Mouse (Mus musculus) kidney, adult 8-10 months (tissue): Measurements from ENCODE around the gene Rsc1a1.

Experiments used
- DNase-seq, 2 experiments: peaks; one replicate each; pipeline ENCODE4 v3.0.0; 2022

The Rsc1a1 gene

GRCm38 (mm10) chr4:141688505-141688904 lies 3.1 kb upstream of the Rsc1a1 start:
- DNase-seq = no peak

DNA sequence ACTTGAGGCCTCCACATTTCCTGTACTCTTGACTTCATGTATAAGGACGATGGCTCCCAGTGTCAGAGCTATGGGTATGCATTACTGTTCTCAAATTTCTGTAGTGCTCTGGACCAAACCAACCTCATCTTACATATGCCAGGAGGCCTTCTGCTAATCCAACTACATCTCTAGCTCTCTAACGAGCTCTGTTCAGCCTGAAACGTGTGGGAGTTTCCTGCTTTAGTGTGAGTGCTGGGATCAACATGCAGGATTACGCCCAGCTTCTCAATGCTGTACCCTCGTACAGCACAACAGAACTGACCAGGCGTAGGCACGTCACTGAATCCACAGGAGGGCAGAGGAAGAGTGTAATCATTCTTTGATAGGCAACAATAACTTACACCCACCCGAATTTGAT lies 1.1 kb upstream of the Rsc1a1 start:
- DNase-seq = no peak

DNA sequence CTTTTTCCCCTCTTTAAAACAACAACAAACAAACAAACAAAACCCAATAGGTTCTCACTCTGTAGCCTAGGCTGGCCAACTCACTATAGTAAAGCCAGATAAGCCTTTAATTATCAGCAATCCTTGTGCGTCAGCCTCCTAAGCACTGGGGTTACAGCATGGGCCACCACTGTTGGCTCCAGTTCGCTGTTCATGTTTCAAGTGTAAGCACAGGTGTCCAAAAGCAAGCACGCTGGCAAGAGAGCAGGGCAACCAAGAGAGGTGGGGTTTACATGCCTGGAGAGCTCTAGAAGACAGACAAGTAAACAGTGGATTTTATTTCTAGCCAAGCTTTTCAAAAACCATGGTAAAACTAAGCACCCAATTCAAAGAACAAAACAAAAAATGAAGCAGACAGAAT lies 694 bp upstream of the Rsc1a1 start:
- DNase-seq = no peak

DNA sequence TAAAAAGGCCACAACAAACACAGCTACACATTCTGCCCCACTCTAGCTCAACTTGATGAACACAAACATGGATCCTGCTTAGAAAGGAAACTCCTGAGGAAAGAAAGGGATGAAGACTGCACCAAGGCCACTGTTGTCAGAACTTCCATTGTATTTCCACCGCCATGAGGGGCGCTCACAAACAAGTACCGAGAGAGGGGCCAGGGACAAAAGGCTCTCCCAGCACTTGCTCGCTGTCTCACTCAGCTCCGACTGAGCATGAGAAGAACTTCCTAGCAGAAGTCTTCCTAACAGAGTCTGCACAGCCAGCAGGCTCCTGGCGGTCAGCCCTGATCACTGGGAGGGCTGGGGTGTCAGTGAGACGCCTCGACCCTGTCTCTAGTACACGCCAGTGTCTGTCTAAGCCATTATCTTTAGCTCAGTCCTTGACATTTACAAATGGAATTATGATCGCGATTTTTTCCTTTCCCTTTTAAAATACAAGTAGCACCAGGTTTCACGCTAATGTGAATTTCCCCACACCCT lies 2.6 kb downstream of the Rsc1a1 start:
- no peak for DNase-seq

DNA sequence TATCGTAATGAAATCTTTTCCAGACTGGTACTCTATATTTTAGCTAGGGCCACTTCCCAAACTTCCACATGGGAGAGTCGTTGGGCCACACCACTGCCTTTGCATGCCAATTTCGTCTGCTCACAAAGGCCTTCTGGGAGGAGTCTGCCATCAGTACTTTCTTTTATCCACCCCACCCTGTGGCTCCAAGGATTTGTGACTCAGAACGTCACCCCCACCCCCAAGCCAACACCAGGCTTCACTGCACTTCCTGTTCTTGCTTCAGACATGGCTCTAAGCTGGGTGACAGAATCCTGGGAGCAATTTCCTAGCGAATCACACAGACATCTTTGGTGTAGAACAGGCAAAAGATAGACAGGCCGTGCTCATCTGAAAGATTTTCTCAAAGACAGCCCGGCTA lies 3.6 kb downstream of the Rsc1a1 start:
- DNase-seq = no peak

DNA sequence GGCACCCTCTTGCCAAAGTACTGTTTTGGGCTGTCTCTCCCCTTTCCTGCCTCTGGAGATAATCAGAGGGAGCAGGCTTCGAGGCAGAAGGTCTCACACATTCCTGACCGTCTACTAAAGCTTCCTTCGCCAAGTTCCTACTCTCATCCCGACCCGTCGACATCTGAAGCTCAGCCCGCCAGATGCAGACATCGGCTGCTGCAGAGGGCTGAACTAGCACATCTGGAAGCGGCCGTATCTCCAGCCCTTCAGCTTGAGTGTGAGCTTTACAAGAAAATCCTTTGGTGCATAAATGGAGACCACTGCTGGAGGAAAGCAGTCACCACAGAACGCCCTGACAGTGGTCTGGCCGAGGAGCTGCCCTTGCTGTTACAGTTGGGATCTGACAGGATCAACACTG lies 4.5 kb downstream of the Rsc1a1 start:
- DNase-seq = no peak

GRCm38 (mm10) chr4:141679016-141679415 lies 6.4 kb downstream of the Rsc1a1 start:
- no peak for DNase-seq

GRCm38 (mm10) chr4:141676462-141676979 lies 8.9 kb downstream of the Rsc1a1 start:
- no peak for DNase-seq

GRCm38 (mm10) chr4:141672325-141672724 lies 13.1 kb downstream of the Rsc1a1 start:
- DNase-seq = peak; percentile 27 to 49

- DNase-seq = no peak
Measured at GRCm38 (mm10) chr4:141671389-141671788, 14.0 kb downstream of the Rsc1a1 start.

- peak; percentile 16 to 25 for DNase-seq
Measured at GRCm38 (mm10) chr4:141669898-141670712, 15.3 kb downstream of the Rsc1a1 start.

DNA sequence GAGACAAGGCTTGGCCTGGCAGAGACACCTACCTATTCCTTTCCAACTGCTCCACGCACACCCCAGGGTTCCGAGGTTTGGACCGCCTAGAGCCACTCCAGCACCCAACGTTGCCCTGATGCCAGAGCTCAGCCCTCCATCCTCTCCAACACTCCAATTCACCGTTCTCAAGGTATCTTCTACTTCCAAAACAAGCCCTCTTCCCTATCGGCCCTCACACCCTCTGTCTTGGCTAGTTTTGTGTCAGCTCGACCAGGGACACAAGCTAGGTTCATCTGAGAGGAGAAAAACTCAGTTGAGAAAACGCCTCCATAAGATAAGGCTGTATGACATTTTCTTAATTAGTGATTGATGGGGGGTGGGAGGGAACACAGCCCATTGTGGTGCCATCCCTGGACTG lies 20.6 kb downstream of the Rsc1a1 start, which contains the start of gene Plekhm2:
TSS of gene Plekhm2 (minus strand) at position 101 of the 400 bp plus-strand sequence.
- DNase-seq = no peak

DNA sequence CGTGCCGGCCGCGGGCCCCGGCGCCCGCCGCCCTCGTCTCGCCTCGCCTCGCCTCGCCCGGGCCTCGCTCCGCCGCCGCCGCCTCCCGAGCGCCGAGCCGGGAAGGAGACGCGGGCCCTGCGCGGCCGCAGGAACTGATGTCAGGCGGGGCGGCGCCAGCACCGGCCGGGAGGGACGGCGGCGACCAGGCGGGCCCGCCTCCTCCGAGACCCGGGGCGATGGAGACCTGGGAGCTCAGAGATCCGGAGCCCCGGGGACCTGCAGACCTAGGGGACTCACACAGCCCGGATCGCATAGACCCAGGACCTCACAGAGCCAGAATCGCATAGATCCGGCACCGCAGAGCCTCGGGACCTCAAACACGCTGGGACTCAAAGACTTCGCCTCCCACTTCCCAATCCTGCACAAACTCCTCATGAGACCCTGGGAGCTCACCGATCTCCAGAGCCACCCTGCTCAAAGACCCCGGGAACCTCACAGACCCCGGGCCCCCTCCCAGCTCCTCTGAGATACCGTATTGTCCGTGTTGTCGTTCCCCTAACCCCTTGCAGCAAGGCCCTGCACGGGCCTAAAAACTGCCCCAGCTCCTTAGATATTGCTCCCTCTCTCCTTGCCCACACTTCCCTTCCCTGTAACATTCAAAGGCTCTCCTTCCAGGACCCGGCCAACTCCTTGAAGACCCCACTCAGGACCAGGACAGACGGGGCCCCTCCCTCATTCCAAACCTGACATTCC lies 21.2 kb downstream of the Rsc1a1 start:
- DNase-seq = peak; percentile 62 to 70

DNA sequence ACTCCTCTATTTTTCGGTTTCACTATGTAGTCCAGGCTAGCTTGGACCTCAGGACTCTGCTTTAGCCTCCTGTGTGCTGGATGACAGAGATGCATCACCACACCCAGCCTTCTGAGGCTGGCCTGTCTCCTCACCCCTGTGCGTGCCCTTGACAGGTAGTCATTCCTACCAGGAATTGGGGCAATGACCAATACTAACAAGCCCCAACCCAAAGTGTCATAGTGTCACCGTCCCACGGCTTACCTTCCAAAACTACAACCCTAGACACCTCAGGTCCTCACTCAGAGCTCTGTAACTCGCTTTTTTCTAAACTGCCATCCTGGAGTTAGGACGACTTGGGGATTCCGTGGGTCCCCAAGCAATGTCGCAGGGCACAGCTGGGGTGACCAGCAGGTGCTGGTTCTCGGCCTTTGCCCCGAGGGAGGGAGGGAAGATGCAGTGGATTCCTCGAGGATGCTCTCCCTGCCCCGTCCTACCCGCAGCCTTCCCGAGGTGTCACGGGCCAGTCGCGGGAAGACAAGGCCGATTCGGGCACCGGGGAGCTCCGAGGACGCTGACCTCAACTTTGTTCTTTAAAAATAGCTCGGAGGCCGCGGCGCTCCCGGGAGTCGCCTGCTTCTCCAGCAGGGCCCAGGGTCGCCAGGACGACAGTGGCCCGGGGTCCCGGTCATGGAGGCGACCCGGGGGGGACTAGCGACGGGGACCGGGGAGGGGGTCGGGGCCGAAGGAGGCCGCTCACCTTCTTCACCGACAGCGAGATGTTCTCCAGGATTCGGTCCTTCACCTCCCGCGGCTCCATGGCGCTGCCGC lies 22.1 kb downstream of the Rsc1a1 start:
- DNase-seq = no peak

GRCm38 (mm10) chr4:141660884-141661283 lies 24.5 kb downstream of the Rsc1a1 start:
- no peak for DNase-seq

DNA sequence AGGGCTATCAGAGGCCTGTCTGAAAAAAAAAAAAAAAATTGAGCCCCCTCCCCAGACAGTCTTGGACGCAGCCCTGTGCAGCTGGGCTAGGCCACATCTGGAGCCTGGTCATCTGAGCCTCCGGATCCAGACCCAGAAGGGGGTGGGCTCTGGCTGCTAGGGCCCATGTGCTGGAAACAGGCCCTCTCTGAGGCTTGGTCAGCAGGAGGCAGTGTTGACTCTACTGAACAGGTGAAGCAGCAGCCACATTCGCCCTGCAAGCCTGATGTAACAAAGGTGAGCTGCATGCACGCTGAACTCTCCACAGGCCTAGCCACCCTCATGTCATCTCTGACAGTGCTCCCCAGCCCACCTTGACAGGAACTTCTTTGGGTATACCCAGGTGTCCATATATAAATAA lies 25.7 kb downstream of the Rsc1a1 start:
- no peak for DNase-seq

DNA sequence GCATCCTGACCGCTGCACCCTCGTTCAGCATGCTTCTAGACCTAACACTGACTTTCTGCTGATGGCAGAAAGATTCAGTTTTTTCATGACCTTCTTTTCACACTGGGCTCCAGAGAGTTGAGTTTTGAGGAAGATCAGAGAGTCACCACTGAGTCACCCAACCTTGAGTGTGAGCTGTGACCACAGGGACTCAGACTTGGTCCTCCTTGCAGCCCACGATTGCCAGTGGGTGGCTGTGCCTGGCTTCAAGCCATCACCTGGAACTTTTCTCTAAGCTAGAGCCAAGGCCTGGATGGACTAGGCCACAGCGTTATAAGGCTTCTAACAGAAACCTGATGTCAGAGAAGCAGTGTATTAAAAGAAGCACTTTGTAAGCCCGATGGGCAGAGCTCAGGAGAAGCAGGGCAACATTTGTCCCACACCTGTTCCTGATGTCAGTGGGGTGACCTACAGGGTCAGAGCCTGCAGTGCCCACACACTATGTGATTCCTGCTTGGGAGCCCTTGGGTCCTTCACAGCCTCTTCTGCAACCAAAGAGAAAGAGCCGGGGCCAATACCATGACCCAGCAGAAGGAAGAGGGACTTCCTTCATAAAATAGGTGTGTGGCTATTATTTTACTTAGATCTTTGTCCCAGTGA lies 26.4 kb downstream of the Rsc1a1 start:
- no peak for DNase-seq

DNA sequence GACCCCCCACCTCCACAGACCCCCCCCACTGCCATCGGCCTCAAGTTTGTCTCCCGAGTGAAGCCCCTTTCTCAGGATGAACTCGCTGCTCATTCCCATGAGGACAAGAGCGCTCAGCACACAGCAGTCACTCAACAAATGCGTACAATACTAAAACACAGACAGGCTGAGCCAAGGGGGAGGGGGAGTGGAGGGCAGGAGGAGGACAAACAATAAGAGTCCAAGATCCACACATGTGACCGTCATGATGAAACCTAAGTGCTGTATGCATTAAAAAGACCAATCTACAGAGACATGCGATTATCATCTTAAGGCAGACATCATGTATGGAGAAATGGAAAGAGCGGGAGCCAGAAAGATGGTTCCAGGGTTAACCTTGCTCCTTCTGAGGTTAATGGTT lies 28.5 kb downstream of the Rsc1a1 start:
- no peak for DNase-seq

GRCm38 (mm10) chr4:141655908-141656608 lies 29.3 kb downstream of the Rsc1a1 start:
- DNase-seq = no peak

- DNase-seq = no peak
Measured at GRCm38 (mm10) chr4:141654509-141654908, 30.9 kb downstream of the Rsc1a1 start.

DNA sequence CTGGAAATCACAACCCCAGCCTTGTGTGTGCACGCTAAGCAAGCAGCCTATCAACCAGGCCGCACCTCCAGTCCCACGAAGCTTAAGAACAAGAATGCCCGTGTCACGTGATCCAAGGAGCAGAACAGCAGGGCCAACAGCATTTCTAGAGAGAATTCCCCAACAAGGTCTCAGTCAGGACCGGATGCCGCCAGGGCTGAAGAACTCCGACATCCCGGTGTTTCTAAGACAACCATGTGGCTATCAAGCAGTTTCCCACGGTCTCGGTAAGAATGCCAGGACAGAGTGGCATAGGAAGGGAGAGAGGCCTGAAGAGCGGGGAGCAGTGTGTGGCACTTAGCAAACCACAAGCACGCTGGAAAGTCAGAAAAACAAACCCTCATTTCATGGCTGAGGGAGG lies 31.6 kb downstream of the Rsc1a1 start:
- DNase-seq = no peak

GRCm38 (mm10) chr4:141653044-141653443 lies 32.4 kb downstream of the Rsc1a1 start:
- DNase-seq = no peak
